Mouse (Mus musculus): ENCODE measurements around the gene B130006D01Rik.

DNA sequence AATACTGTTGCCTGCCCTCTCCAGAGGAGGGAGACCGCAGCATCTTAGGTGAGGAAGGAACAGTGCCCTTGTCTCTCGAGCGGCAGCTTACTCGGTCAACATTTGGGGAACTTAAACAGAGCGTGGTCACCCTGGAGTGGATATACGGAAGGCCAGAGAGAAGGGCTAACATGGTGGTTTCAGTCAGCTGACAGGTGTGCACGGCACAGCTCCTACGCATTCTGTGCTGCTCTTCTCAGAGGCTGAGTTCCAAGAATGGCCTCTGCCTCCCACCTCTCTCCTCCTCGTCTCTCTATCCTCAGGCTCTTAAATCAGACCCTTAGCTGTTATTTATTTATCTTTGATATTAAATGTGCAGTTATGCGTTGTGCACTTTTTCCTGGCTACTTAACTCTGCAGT is 41.9 kb downstream of the B130006D01Rik start:
- no peak for TF ChIP-seq CTCF (IDR thresholded peaks at IDR 0.05; ENCODE audit: low read depth)
- TF ChIP-seq EP300 (optimal IDR thresholded peaks at IDR 0.05) = no peak

Data from stomach, postnatal 0 days (tissue).